Mouse (Mus musculus): ENCODE results near the gene Slc7a5. TPM values are rescaled to one million over a fixed set of nuclear protein-coding genes. Genes with fewer than 3 reads are reported as not detected.

The Slc7a5 gene
- polyA plus RNA-seq, 1 experiment, result 112 TPM

DNA sequence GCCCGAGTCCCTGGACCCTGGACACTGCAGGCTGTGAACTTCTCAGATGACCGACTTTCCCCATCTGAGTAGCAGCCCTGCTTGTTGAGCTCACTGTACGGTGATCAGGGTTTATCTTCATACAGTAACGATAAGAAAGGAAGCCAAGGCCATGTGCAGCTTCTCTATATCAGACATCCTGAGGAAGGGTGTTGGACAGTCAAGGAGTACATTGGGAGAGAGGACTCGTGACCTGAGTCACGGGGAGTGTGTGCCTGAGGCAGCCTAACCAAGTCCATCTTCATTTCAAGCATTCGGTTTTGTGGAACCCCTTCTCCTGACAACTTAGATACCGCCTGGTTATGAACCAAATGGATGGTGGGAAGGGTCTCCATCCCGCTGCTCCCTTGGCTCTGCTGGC is 32.0 kb downstream of the Slc7a5 start:
- Histone ChIP-seq H3ac (ENCODE audit: control insufficient read depth, insufficient read length, low read depth) (no peak overlapping the region), H3K79me3 (ENCODE audit: low read depth) (no peaks in the 10 kb centered on the region), H3K4me3 (ENCODE audit: insufficient read depth, poor library complexity, severe bottlenecking) (no peak overlapping the region), H3K36me3 (ENCODE audit: control insufficient read depth, insufficient read depth) (no peaks in the 10 kb centered on the region), H3K79me2 (ENCODE audit: control insufficient read depth, insufficient read depth) (no peaks in the 10 kb centered on the region), H3K27me3 (ENCODE audit: control insufficient read depth, insufficient read depth, insufficient read length) (no peaks in the 10 kb centered on the region)
- TF ChIP-seq MYOD1 (IDR thresholded peaks at IDR 0.05; ENCODE audit: control insufficient read depth, insufficient read length, low read depth) (no peak), USF1 (IDR thresholded peaks at IDR 0.05; ENCODE audit: low read depth) (no peak)

DNA sequence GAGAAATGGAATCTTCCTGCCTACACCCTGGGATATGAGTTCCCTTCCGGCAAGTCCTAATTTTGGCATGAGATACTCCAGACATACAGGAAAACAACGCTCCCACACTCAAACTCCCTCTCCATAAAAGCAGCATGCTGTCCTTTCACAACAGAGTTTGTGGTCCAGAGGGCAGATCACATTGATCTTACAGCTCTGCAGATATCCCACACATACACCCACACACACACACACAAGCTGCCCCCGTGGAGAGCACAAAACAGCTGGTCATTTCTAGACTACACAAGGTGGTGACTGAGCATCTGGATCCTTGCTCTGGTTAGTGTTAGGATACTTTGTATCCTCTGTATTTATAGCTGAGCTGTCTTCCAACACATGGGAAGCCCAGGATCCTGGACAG is 32.4 kb downstream of the Slc7a5 start:
- TF ChIP-seq USF1 (IDR thresholded peaks at IDR 0.05; ENCODE audit: low read depth) (no peak), CEBPB (IDR thresholded peaks at IDR 0.05; ENCODE audit: low read depth) (no peak), CTCF (IDR thresholded peaks at IDR 0.05; ENCODE audit: control insufficient read depth, insufficient read depth, insufficient read length) (no peak), MYOD1 (IDR thresholded peaks at IDR 0.05; ENCODE audit: control insufficient read depth, insufficient read length, low read depth) (no peak), FOSL1 (IDR thresholded peaks at IDR 0.05; ENCODE audit: insufficient read depth, low read length, poor library complexity, severe bottlenecking) (no peak), MYOG (IDR thresholded peaks at IDR 0.05; ENCODE audit: control insufficient read depth, extremely low read depth, insufficient read length) (no peak), MAX (IDR thresholded peaks at IDR 0.05) (no peak)
- Histone ChIP-seq H3K36me3 (ENCODE audit: control insufficient read depth, insufficient read depth) (no peaks in the 10 kb centered on the region), H3K27me3 (ENCODE audit: control insufficient read depth, insufficient read depth, insufficient read length) (no peaks in the 10 kb centered on the region), H3ac (ENCODE audit: control insufficient read depth, insufficient read length, low read depth) (no peak overlapping the region), H3K79me2 (ENCODE audit: control insufficient read depth, insufficient read depth) (no peaks in the 10 kb centered on the region), H3K79me3 (ENCODE audit: low read depth) (no peaks in the 10 kb centered on the region), H3K4me3 (ENCODE audit: insufficient read depth, poor library complexity, severe bottlenecking) (no peak overlapping the region)

DNA sequence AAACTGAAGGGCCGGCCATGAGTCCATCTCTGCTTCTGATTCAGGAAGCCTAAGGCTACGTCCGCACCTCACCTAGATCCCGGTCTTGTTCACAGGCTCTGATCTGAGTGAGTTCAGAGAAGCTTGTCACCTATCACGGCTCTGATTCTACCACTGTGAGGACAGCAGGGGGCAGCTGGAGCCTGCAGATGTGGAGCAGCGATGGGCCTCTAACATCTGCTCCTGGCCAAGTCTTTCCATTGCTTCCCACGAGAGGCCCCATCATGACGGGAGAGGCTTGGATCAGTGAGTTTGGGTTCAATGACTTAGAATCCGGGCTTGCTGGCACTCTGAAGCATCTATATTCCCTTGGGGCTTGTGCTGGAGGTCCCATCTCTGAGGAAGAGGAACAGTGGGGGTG is 33.5 kb downstream of the Slc7a5 start:
- H3K79me3 ChIP-seq (ENCODE audit: low read depth), result no peaks in the 10 kb centered on the region
- H3K27me3 ChIP-seq (ENCODE audit: control insufficient read depth, insufficient read depth, insufficient read length), result no peaks in the 10 kb centered on the region
- no peak overlapping the region for H3ac ChIP-seq (ENCODE audit: control insufficient read depth, insufficient read length, low read depth)
- no peak for TF ChIP-seq USF1 (IDR thresholded peaks at IDR 0.05; ENCODE audit: low read depth)
- no peak for TF ChIP-seq CEBPB (IDR thresholded peaks at IDR 0.05; ENCODE audit: low read depth)
- H3K79me2 ChIP-seq (ENCODE audit: control insufficient read depth, insufficient read depth), result no peaks in the 10 kb centered on the region
- no peaks in the 10 kb centered on the region for H3K36me3 ChIP-seq (ENCODE audit: control insufficient read depth, insufficient read depth)
- H3K4me3 ChIP-seq (ENCODE audit: insufficient read depth, poor library complexity, severe bottlenecking), result no peak overlapping the region

DNA sequence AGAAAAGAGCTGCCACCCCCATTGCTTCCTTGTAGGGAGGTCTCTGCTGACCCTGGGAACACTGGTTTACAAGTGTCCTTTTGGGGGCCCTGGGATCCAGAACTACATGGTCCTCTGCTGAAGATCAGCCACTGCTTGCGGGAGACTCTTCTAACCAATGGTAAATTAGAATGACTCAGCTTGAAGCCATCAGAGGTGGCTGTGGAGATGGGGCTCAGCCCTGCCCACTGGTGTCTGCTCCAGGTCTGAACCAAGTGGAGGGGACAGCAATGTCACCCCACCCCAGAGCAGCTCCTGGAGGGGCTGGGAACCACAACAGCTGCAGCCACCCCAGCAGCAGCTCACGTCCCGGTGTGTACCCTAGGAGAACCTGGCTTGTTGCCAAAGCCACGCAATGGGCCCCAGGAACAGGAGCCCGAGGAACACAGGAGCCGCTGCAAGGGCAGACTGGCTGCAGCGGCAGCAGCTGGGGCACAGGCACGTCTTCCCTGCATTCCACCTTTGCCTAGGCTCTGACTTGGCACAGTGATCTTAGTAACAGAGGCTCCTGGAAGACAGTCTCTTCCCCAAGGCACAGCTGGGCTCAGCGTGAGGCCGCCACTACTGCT is 35.6 kb downstream of the Slc7a5 start:
- Histone ChIP-seq H3K79me3 (ENCODE audit: low read depth) (no peaks in the 10 kb centered on the region), H3K36me3 (ENCODE audit: control insufficient read depth, insufficient read depth) (no peaks in the 10 kb centered on the region), H3K4me3 (ENCODE audit: insufficient read depth, poor library complexity, severe bottlenecking) (no peak overlapping the region), H3K27me3 (ENCODE audit: control insufficient read depth, insufficient read depth, insufficient read length) (no peaks in the 10 kb centered on the region), H3K79me2 (ENCODE audit: control insufficient read depth, insufficient read depth) (no peaks in the 10 kb centered on the region), H3ac (ENCODE audit: control insufficient read depth, insufficient read length, low read depth) (no peak overlapping the region)
- TF ChIP-seq MYOG (IDR thresholded peaks at IDR 0.05; ENCODE audit: control insufficient read depth, extremely low read depth, insufficient read length), result no peak
- no peak for TF ChIP-seq FOSL1 (IDR thresholded peaks at IDR 0.05; ENCODE audit: insufficient read depth, low read length, poor library complexity, severe bottlenecking)
- no peak for TF ChIP-seq CEBPB (IDR thresholded peaks at IDR 0.05; ENCODE audit: low read depth)
- TF ChIP-seq MYOD1 (IDR thresholded peaks at IDR 0.05; ENCODE audit: control insufficient read depth, insufficient read length, low read depth), result no peak
- no peak for TF ChIP-seq CTCF (IDR thresholded peaks at IDR 0.05; ENCODE audit: control insufficient read depth, insufficient read depth, insufficient read length)
- no peak for TF ChIP-seq USF1 (IDR thresholded peaks at IDR 0.05; ENCODE audit: low read depth)
- no peak for TF ChIP-seq MAX (IDR thresholded peaks at IDR 0.05)

DNA sequence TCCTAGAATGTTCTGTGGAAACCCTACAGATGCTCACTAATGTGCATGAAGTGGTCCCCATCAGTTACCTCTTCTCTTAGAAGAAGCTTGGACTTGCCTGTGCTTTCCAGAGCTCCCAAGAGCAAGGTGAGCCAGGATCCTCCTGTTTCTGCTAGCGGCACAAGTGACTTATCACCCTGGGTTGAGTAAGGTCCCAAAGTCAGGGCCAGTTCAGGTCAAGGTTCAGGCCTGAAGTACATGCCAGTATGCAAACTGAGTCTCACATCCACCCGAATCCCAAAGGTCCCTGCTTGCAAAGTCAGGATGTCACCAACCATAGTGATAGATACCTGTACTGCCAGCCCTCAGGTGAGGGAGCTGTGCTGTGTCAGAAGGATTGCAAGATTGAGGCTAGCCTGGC is 37.3 kb downstream of the Slc7a5 start:
- no peaks in the 10 kb centered on the region for H3K27me3 ChIP-seq (ENCODE audit: control insufficient read depth, insufficient read depth, insufficient read length)
- TF ChIP-seq CTCF (IDR thresholded peaks at IDR 0.05; ENCODE audit: control insufficient read depth, insufficient read depth, insufficient read length) (no peak), FOSL1 (IDR thresholded peaks at IDR 0.05; ENCODE audit: insufficient read depth, low read length, poor library complexity, severe bottlenecking) (no peak), CEBPB (IDR thresholded peaks at IDR 0.05; ENCODE audit: low read depth) (no peak), MYOG (IDR thresholded peaks at IDR 0.05; ENCODE audit: control insufficient read depth, extremely low read depth, insufficient read length) (no peak), MYOD1 (IDR thresholded peaks at IDR 0.05; ENCODE audit: control insufficient read depth, insufficient read length, low read depth) (no peak), MAX (IDR thresholded peaks at IDR 0.05) (no peak), USF1 (IDR thresholded peaks at IDR 0.05; ENCODE audit: low read depth) (no peak)
- no peaks in the 10 kb centered on the region for H3K79me2 ChIP-seq (ENCODE audit: control insufficient read depth, insufficient read depth)
- H3K36me3 ChIP-seq (ENCODE audit: control insufficient read depth, insufficient read depth), result no peaks in the 10 kb centered on the region
- H3K79me3 ChIP-seq (ENCODE audit: low read depth), result no peaks in the 10 kb centered on the region
- no peak overlapping the region for H3ac ChIP-seq (ENCODE audit: control insufficient read depth, insufficient read length, low read depth)
- no peak overlapping the region for H3K4me3 ChIP-seq (ENCODE audit: insufficient read depth, poor library complexity, severe bottlenecking)

DNA sequence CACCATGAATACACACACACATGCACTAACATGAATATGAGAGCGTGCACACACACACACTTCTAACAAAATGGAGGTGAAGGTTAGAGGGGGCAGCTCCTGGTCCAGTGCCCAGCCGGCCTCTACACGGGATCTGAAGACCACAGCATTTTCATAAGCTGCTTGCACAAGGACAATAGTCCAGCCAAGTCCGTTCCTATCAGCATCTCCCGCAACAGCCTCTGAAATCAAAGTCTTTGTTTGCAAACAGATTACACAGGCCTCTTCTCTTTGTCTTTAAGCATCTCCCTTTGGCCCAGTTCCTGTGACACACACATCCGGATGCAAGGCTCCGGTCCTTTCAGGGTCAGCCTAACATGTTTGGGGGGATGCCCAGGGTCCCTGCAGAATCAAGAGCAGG is 38.6 kb downstream of the Slc7a5 start:
- Histone ChIP-seq H3K79me3 (ENCODE audit: low read depth) (no peaks in the 10 kb centered on the region), H3ac (ENCODE audit: control insufficient read depth, insufficient read length, low read depth) (no peak overlapping the region), H3K27me3 (ENCODE audit: control insufficient read depth, insufficient read depth, insufficient read length) (no peaks in the 10 kb centered on the region), H3K36me3 (ENCODE audit: control insufficient read depth, insufficient read depth) (no peaks in the 10 kb centered on the region), H3K79me2 (ENCODE audit: control insufficient read depth, insufficient read depth) (no peaks in the 10 kb centered on the region), H3K4me3 (ENCODE audit: insufficient read depth, poor library complexity, severe bottlenecking) (no peak overlapping the region)
- no peak for TF ChIP-seq MYOD1 (IDR thresholded peaks at IDR 0.05; ENCODE audit: control insufficient read depth, insufficient read length, low read depth)

Data from C2C12 (cell line).